Mouse (Mus musculus) liver, adult 2 months (tissue): ENCODE data around the gene Capn8.

Source experiments
- CTCF ChIP-seq: fragments of 200-500 bp; IDR thresholded peaks from 2 replicates; pipeline ENCODE4 v1.5.1; 2011; ENCODE audit warnings: low read depth, low read length, control low read depth
- POLR2A ChIP-seq: fragments of 200-500 bp; IDR thresholded peaks from 2 replicates; pipeline ENCODE4 v1.6.1; 2011; ENCODE audit warnings: low read length, control low read depth; ENCODE audit not compliant: insufficient read depth; ENCODE audit errors: extremely low read depth

GRCm38 (mm10) chr1:182645211-182645668 is 80.4 kb downstream of the Capn8 start:
- TF ChIP-seq CTCF (no peak), POLR2A (no peak)
